Mouse (Mus musculus) gastrocnemius, postnatal 36 days (tissue): Measurements from ENCODE around the gene 1600014C10Rik. TPM values are rescaled to one million over a fixed set of nuclear protein-coding genes. Genes with fewer than 3 reads are reported as not detected.

Experiments used
- total RNA-seq, 2 experiments: library from RNA; stranded (reverse); gene quantifications; 2 replicates each; pipeline ENCODE4 v1.2.3; 2021

The 1600014C10Rik gene
- total RNA-seq, 2 experiments from 2014 or later = 22.1 to 23.9 TPM

Other genes with a start within 250 kb of the 1600014C10Rik start
- gene Uri1, start 159.7 kb upstream of the 1600014C10Rik start, total RNA-seq = 10 to 100 TPM; 22.4 to 24.0 TPM
- gene Ccne1, start 75.7 kb upstream of the 1600014C10Rik start, total RNA-seq = 1 to 10 TPM in 1 of 2 experiments, under 1 TPM in 1; 0.49 to 1.5 TPM
- gene Plekhf1, start 44.8 kb downstream of the 1600014C10Rik start, total RNA-seq = 1 to 10 TPM; 5.6 to 6.0 TPM
- gene Pop4, start 88.2 kb downstream of the 1600014C10Rik start, total RNA-seq = 1 to 10 TPM; 6.8 to 7.0 TPM